Mouse (Mus musculus) megakaryocyte, embryonic 14.5 days (primary cell): Measurements from ENCODE around the gene Ube2e2.

Experiments used
- FLI1 ChIP-seq: IDR thresholded peaks from 2 replicates; pipeline ENCODE4 v1.6.1; 2012; ENCODE audit warnings: low read length, inconsistent platforms, mixed read lengths
- GATA1 ChIP-seq: IDR thresholded peaks from 3 replicates; pipeline ENCODE4 v1.6.1; 2012; ENCODE audit warnings: mixed read lengths, low read length, inconsistent platforms, borderline replicate concordance

DNA sequence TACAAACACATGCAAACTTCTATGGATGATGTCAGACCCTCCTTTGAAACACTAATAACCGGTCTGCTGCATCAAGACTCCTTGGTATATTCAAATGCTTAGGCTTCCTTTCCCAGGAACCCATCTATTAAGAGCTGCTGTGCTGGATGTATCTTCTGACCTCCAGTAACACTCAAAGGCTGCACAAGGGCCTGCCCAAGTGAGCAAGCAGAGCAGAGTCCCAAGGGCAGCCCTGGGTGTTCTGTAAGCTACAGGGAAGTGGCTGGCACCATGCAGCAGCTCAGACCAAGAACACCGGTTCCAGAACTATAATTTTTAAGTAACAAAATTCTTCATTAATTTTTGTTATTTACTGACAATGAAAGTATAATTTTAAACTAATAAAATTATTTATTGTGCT, 139.5 kb downstream of the Ube2e2 start:
- no peak for TF ChIP-seq GATA1
- no peak for TF ChIP-seq FLI1
